Mouse (Mus musculus) cortical plate, adult 2 months (tissue): Measurements from ENCODE around the gene Rhox3a.

Source experiments
- CTCF ChIP-seq: fragments of 200-500 bp; IDR thresholded peaks from 2 replicates; pipeline ENCODE4 v1.5.1; 2011; ENCODE audit warnings: mild to moderate bottlenecking, control low read depth, low read length; ENCODE audit not compliant: insufficient read depth; ENCODE audit errors: extremely low read depth
- POLR2A ChIP-seq: fragments of 200-500 bp; IDR thresholded peaks from 2 replicates; pipeline ENCODE4 v1.6.1; 2011; ENCODE audit warnings: mild to moderate bottlenecking, low read length, control low read depth; ENCODE audit not compliant: insufficient read depth; ENCODE audit errors: extremely low read depth

GRCm38 (mm10) chrX:37210941-37211340 is 38.8 kb upstream of the Rhox3a start, which contains the start of gene Gm9:
- TF ChIP-seq POLR2A (no peak), CTCF (no peak)
